Mouse (Mus musculus) midbrain, postnatal 0 days (tissue): ENCODE measurements around the gene Nlrp6. TPM values are rescaled to one million over a fixed set of nuclear protein-coding genes. Genes with fewer than 3 reads are reported as not detected.
A peak's percentile ranks its signal among the peaks of the same experiment; 100 is the strongest.

ENCODE experiments used
- ATAC-seq: fragments of 200-750 bp; cut with Nextera tagmentation; 2 replicates; pipeline ENCODE4 v1.8.0; 2017; ENCODE audit warnings: moderate number of reproducible peaks, mild to moderate bottlenecking, moderate TSS enrichment, moderate library complexity; ENCODE audit not compliant: low FRiP score
- DNase-seq: peaks from one replicate; pipeline ENCODE4 v3.0.0-alpha.2; 2015; ENCODE audit warnings: low spot score
- H3K27ac ChIP-seq: fragments of 300-500 bp; sonication (generic); 2 replicates; pipeline ENCODE4 v1.5.1; 2014; ENCODE audit warnings: low read depth, mild to moderate bottlenecking, low read length, mixed read lengths
- H3K27me3 ChIP-seq: fragments of 300-500 bp; sonication (generic); 2 replicates; pipeline ENCODE4 v1.6.1; 2014; ENCODE audit warnings: low read length, control low read depth, mixed read lengths; ENCODE audit not compliant: insufficient read depth
- H3K36me3 ChIP-seq: fragments of 300-500 bp; sonication (generic); 2 replicates; pipeline ENCODE4 v1.6.1; 2014; ENCODE audit warnings: low read length, control low read depth, mixed read lengths; ENCODE audit not compliant: insufficient read depth
- H3K4me1 ChIP-seq: fragments of 300-500 bp; sonication (generic); 2 replicates; pipeline ENCODE4 v1.6.1; 2014; ENCODE audit warnings: mild to moderate bottlenecking, control low read depth, antibody characterized with exemption, low read length, mixed read lengths; ENCODE audit not compliant: insufficient read depth
- H3K4me2 ChIP-seq: fragments of 300-500 bp; sonication (generic); 2 replicates; pipeline ENCODE4 v1.6.1; 2014; ENCODE audit warnings: low read depth, mild to moderate bottlenecking, low read length, mixed read lengths; ENCODE audit not compliant: poor library complexity, severe bottlenecking
- H3K4me3 ChIP-seq: fragments of 300-500 bp; sonication (generic); 2 replicates; pipeline ENCODE4 v1.5.1; 2014; ENCODE audit warnings: low read depth, mild to moderate bottlenecking, low read length, moderate library complexity
- H3K9ac ChIP-seq: fragments of 300-500 bp; sonication (generic); replicated peaks from 2 replicates; pipeline ENCODE4 v1.6.1; 2014; ENCODE audit warnings: mild to moderate bottlenecking, low read length, moderate library complexity, mixed read lengths; ENCODE audit not compliant: poor library complexity, severe bottlenecking
- H3K9me3 ChIP-seq: fragments of 300-500 bp; sonication (generic); 2 replicates; pipeline ENCODE4 v1.6.1; 2016; ENCODE audit warnings: low read length, control low read depth
- CTCF ChIP-seq: IDR thresholded peaks from 2 replicates; pipeline ENCODE4 v1.5.1; 2016; ENCODE audit warnings: antibody characterized with exemption, mild to moderate bottlenecking
- WGBS: fragments of 180-500 bp; shearing (Covaris S2); extraction: QIAGEN DNeasy Blood & Tissue Kit; methylation state at CpG from one replicate; pipeline ENCODE4 v1.1.7; 2014; 5-methylcytosine and 5-hydroxymethylcytosine counted together
- polyA plus RNA-seq: library from polyadenylated mRNA; unstranded; fragments of >200 nt; fragmentation: Nextera tagmentation; extraction: Ambion mirVana; gene quantifications from 2 replicates; pipeline ENCODE4 v1.2.1, GENCODE M21; 2015
- total RNA-seq: library from RNA; depleted of rRNA; stranded (reverse); fragments of >200 nt; gene quantifications from 2 replicates; pipeline ENCODE4 v1.2.3, GENCODE M21; 2014

Gene Nlrp6
- total and polyA plus RNA-seq, 2 experiments from 2014 or later = 0.82 to 0.99 TPM

DNA sequence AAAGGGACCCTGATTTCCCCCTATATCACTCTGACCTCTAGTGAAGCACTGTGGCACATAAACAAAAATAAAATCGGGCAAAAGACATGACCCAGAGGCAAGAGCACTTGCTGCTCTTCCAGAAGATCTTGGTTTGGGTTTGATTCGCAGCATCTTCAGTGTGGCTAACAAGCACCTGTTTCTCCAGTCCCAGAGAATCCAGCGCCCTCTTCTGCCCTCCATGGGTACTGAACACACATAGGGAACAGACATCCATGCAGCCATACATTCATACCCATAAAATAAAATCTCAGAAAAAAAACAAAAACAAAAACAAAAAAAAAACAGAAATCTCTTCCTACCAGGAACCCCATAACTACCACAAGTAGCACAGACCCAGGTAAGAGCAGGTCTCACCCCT, 17.7 kb downstream of the Nlrp6 start:
- no peaks in the 10 kb centered on the region for H3K36me3 ChIP-seq
- H3K4me3 ChIP-seq = no peak overlapping the region
- no peak overlapping the region for H3K4me2 ChIP-seq
- TF ChIP-seq CTCF = peak; percentile 35; the same call in 1 of the 2 replicates
- no peak overlapping the region for H3K9ac ChIP-seq
- no peak overlapping the region for H3K27ac ChIP-seq
- DNase-seq = no peak
- no peaks in the 10 kb centered on the region for H3K27me3 ChIP-seq
- ATAC-seq = no peak
- 37% methylated on average over 3 of the region's 3 CpGs for WGBS
- H3K9me3 ChIP-seq = no peaks in the 10 kb centered on the region
- H3K4me1 ChIP-seq = no peaks in the 10 kb centered on the region; the same call in 1 of the 2 replicates

- no peak overlapping the region for H3K27ac ChIP-seq
- WGBS = 19% methylated on average over 2 of the region's 2 CpGs
- no peak for TF ChIP-seq CTCF
Observed at GRCm38 (mm10) chr7:140938896-140939295, 18.2 kb downstream of the Nlrp6 start.

GRCm38 (mm10) chr7:140939669-140940171, 19.0 kb downstream of the Nlrp6 start:
- H3K9ac ChIP-seq = no peak overlapping the region
- no peaks in the 10 kb centered on the region; the same call in 1 of the 2 replicates for H3K4me1 ChIP-seq
- WGBS = 21% methylated on average over 7 of the region's 8 CpGs

More at GRCm38 (mm10) chr7:140938896-140939295, 18.2 kb downstream of the Nlrp6 start:
- H3K27me3 ChIP-seq = no peaks in the 10 kb centered on the region
- no peaks in the 10 kb centered on the region; the same call in 1 of the 2 replicates for H3K4me1 ChIP-seq
- no peaks in the 10 kb centered on the region for H3K9me3 ChIP-seq
- H3K4me2 ChIP-seq = no peak overlapping the region
- ATAC-seq = no peak
- no peaks in the 10 kb centered on the region for H3K36me3 ChIP-seq
- no peak overlapping the region for H3K4me3 ChIP-seq
- no peak for DNase-seq
- H3K9ac ChIP-seq = no peak overlapping the region

DNA sequence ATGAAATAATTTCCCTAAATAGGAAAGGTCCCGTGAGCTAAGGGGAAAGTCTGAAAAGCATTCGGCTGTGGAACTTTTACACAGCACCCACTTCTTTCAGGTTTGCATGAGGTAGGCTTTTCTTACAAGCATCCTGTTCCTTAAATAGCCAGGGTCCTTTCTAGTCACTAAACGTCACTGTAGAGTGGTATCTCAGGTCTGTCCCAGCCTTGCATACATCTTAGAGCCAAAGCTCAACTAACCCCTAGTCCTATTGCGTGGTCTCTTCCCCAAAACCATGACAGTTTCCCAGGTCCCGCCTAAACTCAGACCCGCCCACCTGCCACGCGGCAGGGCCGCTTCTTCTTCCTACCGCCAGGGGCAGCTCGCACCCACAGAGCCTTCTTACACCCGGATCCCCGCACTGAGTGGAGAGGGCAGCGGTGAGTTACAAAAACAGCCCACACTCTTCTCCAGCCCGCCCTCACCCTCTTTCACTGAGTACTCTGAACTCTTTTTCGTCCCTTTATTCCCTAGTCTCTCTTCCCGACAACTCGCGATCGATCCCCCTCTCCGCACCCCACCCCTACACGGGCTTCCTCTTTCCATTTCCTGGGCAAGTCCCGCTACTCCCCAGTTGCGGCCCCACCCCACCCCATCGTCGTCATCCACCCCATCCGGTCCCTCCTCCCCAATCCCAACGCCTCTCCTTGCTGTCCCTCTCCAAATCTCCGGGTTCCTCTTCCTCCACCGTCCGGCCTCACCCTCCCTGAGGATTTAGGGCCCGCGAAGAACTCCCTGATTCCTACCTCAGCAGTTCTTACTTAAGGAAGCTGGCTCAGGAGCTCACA, 20.7 kb downstream of the Nlrp6 start, which contains the start of gene Pgghg:
Gene Pgghg (plus strand): TSS at position 170 of the 830 bp plus-strand sequence.
- Histone ChIP-seq H3K36me3 (no peaks in the 10 kb centered on the region), H3K4me3 (peak within 1 kb of the TSS; percentile 29), H3K4me2 (peak within 1 kb of the TSS; percentile 48), H3K4me1 (no peaks in the 10 kb centered on the region; the same call in 1 of the 2 replicates), H3K27ac (peak within 1 kb of the TSS; percentile 38; the same call in 1 of the 2 replicates), H3K27me3 (no peaks in the 10 kb centered on the region), H3K9me3 (no peaks in the 10 kb centered on the region), H3K9ac (peak within 1 kb of the TSS; percentile 20; the same call in 1 of the 2 replicates)
- WGBS = 4% methylated on average over 33 of the region's 33 CpGs
- peak; percentile 70 for DNase-seq
- peak; percentile 86 for ATAC-seq
- peak; percentile 83 for TF ChIP-seq CTCF

More at GRCm38 (mm10) chr7:140939669-140940171, 19.0 kb downstream of the Nlrp6 start:
- H3K27me3 ChIP-seq = no peaks in the 10 kb centered on the region
- no peak for DNase-seq
- H3K4me3 ChIP-seq = no peak overlapping the region
- no peak overlapping the region; the same call in 1 of the 2 replicates for H3K4me2 ChIP-seq
- no peak overlapping the region for H3K27ac ChIP-seq
- no peak for TF ChIP-seq CTCF
- no peaks in the 10 kb centered on the region for H3K9me3 ChIP-seq
- no peak; the same call in 1 of the 2 replicates for ATAC-seq
- no peaks in the 10 kb centered on the region for H3K36me3 ChIP-seq

DNA sequence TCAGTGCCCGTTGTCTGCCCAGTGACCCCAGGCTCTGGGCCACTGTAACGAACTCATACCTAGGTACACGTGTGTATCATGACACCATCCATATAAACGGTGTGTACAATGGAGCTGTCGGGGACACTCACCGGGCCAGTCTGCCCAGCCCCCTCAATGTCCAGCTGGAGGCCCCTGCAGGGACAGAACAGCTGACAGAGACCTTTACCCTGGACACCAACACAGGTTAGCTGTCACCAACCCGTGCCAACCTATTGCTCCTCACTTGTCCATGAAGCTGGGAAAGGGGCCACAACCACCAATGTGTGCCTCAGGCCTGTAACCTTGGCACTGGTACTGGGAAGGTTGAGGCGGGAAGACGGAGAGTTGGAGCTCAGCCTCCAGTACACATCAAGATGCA, 21.6 kb downstream of the Nlrp6 start:
- TF ChIP-seq CTCF = no peak
- ATAC-seq (no peak), DNase-seq (no peak)
- Histone ChIP-seq H3K4me1 (no peaks in the 10 kb centered on the region; the same call in 1 of the 2 replicates), H3K36me3 (no peaks in the 10 kb centered on the region), H3K4me3 (no peak overlapping the region), H3K4me2 (peak overlapping the region; percentile 48), H3K27me3 (no peaks in the 10 kb centered on the region), H3K27ac (0 out of 2 replicates have a peak overlapping the region, but pooled peaks have one; percentile 38), H3K9ac (no peak overlapping the region; the same call in 1 of the 2 replicates), H3K9me3 (no peaks in the 10 kb centered on the region)
- WGBS = 66% methylated on average over 9 of the region's 9 CpGs

DNA sequence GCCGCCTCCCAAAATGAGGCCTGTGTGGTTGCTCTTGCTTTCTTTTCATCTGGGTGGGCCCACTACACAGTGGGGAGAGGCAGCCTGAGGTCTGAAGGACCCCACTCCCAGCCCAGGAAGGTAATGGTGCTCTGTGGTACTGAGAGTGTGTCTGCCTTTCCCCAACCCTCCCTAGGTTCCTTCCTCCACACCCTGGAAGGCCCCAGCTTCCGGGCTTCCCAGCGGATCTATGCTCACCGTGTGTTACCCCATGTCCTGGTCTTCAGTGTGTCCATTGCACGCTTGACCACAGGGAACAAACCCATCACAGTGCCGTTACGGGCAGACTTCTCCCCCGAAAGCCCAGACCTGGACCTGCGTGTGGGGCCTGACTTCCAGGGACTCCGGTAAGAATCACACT, 22.1 kb downstream of the Nlrp6 start:
- no peak for TF ChIP-seq CTCF
- Histone ChIP-seq H3K9me3 (no peaks in the 10 kb centered on the region), H3K4me1 (no peaks in the 10 kb centered on the region; the same call in 1 of the 2 replicates), H3K4me3 (no peak overlapping the region), H3K36me3 (no peaks in the 10 kb centered on the region), H3K27ac (no peak overlapping the region), H3K9ac (no peak overlapping the region), H3K27me3 (no peaks in the 10 kb centered on the region), H3K4me2 (no peak overlapping the region)
- DNase-seq (no peak), ATAC-seq (no peak)
- whole genome bisulfite sequencing = 94% methylated on average over 10 of the region's 10 CpGs
